Mouse (Mus musculus): Measurements from ENCODE around the gene Gm10477.
"Not testable (repeated sequence)": the region's sequence is repeated elsewhere in the genome, so short reads cannot be mapped to it uniquely, and the experiment has no call there.

Gene Gm10477

GRCm38 (mm10) chrX:56524442-56524841, at the start of gene Gm10477:
Gene Gm10477 (plus strand): TSS chrX:56524742.
- DNase-seq: not testable (repeated sequence)

GRCm38 (mm10) chrX:56477553-56477952, 47.0 kb upstream of the Gm10477 start:
- no peak for DNase-seq

- no peak for DNase-seq
Measured at GRCm38 (mm10) chrX:56481906-56482305, 42.6 kb upstream of the Gm10477 start.

- DNase-seq: peak; percentile 75
Measured at GRCm38 (mm10) chrX:56489758-56490157, 34.8 kb upstream of the Gm10477 start.

- DNase-seq: no peak
Measured at GRCm38 (mm10) chrX:56497241-56497640, 27.3 kb upstream of the Gm10477 start.

- DNase-seq: peak; percentile 54
Measured at GRCm38 (mm10) chrX:56531266-56531665, 6.7 kb downstream of the Gm10477 start.

- DNase-seq: peak; percentile 15
Measured at GRCm38 (mm10) chrX:56537162-56537561, 12.6 kb downstream of the Gm10477 start.

GRCm38 (mm10) chrX:56549506-56549905, 25.0 kb downstream of the Gm10477 start, which contains the start of gene Gm648:
Gene Gm648 (minus strand): TSS chrX:56549606.
- DNase-seq: no peak

GRCm38 (mm10) chrX:56553584-56553983, 29.0 kb downstream of the Gm10477 start:
- DNase-seq: no peak

- DNase-seq: peak; percentile 24
Measured at GRCm38 (mm10) chrX:56572465-56572864, 47.9 kb downstream of the Gm10477 start.
